Mouse (Mus musculus): Measurements from ENCODE around the gene Plpp7.

Plpp7 gene

GRCm38 (mm10) chr2:32095351-32096121 lies at the start of gene Plpp7:
Plpp7 (plus strand) TSS chr2:32095528.
- DNase-seq (ENCODE audit: low read depth, low spot score), result peak; percentile 84

GRCm38 (mm10) chr2:32046009-32046408 lies 49.3 kb upstream of the Plpp7 start:
- DNase-seq (ENCODE audit: low read depth, low spot score), result no peak

- no peak for DNase-seq (ENCODE audit: low read depth, low spot score)
These were observed 48.0 kb upstream of the Plpp7 start for GRCm38 (mm10) chr2:32047323-32047722.

DNA sequence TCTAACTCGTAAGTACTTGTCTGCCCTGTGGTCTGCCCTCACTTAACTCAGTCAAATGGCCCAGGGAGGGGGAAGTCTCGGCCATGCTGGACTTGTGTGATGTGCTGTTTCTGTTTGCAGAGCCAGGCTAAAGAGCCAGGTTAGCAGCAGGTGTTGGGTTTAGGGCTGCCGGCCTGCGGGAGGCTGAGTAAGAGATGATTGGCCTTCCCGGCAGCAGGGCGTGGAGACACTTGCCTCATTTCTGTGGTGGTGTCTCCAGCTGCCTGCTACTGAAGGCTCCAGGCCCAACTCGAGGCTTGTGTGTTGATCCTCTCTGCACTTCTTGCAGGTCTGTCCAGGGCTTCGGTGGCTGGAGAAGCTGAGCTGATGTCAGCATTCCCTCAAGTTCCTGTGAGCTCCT lies 43.5 kb upstream of the Plpp7 start:
- DNase-seq (ENCODE audit: low read depth, low spot score), result no peak

GRCm38 (mm10) chr2:32052418-32052817 lies 42.9 kb upstream of the Plpp7 start:
- no peak for DNase-seq (ENCODE audit: low read depth, low spot score)

DNA sequence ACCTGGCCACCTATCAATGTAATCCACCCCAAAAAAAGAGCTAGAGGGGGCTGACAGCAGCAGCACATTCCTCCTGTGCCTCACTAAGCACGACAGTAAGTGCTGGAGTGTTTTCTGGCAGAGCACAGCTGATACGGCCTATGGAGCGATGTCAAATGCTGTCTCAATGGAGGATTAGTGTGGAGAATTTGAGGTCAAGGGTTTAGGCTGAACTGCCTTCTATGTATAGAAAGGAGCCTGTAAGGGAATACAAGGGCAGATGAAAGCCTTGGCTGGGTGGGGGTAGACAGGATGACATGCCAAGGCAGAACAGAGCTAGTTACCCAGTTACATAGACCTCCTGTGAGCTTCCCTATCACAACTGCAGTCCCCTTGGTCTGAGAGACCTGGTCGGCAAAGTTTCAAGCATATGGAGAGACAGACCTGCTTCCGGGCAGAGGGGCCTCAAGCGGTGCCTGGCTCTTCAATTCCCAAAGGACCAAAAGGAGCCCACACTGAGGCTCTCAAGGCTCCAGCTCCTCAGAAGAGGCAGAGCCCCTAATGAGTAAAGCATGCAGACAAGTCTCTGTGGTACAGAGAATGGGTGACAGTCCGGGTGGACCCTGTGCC lies 39.9 kb upstream of the Plpp7 start:
- DNase-seq (ENCODE audit: low read depth, low spot score), result no peak

- DNase-seq (ENCODE audit: low read depth, low spot score), result no peak
These were observed 38.8 kb upstream of the Plpp7 start for GRCm38 (mm10) chr2:32056524-32056923.

GRCm38 (mm10) chr2:32057360-32057759 lies 38.0 kb upstream of the Plpp7 start:
- DNase-seq (ENCODE audit: low read depth, low spot score), result no peak

DNA sequence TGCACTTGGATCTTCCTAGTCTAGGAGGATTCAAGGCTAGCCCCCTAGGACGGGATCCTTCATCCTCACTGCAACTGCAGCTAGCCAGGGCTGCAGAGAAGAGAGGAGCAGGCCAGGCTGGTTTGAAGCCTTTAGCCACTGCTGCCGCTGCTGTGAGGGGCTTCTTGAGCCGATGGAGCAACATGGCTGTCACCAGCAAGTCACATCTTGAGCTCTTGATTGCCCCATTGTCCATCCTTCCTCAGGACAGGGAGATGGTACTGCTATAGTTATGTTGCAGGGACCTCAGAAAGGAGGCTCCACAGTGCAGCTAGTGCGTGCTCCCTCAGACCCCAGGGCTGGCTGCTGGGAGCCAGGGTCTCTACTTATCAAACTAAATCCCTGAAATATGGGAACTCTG lies 37.5 kb upstream of the Plpp7 start:
- DNase-seq (ENCODE audit: low read depth, low spot score), result no peak

- no peak for DNase-seq (ENCODE audit: low read depth, low spot score)
These were observed 37.1 kb upstream of the Plpp7 start for GRCm38 (mm10) chr2:32058241-32058640.

DNA sequence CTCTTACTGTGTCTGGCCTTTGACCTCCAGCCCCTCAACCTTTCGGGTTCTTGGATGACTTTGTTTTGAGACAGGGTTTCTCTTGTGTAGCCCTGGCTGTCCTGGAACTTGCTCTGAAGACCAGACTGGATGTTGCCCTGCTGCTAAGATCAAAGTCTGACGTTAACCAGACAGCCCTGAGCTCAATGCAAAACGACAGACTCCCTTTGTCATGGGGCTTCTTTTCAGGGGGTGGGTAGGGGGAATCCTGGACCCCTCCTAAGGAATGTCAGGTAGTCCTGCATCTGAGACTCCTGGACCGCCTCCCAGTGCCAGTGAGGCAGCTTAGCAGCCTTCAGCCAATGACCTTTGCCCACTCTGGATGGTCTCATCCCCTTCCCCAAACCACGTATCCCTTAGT lies 36.6 kb upstream of the Plpp7 start:
- DNase-seq (ENCODE audit: low read depth, low spot score), result no peak

- no peak for DNase-seq (ENCODE audit: low read depth, low spot score)
These were observed 35.7 kb upstream of the Plpp7 start for GRCm38 (mm10) chr2:32059613-32060012.

GRCm38 (mm10) chr2:32060228-32060805 lies 35.0 kb upstream of the Plpp7 start:
- no peak for DNase-seq (ENCODE audit: low read depth, low spot score)

GRCm38 (mm10) chr2:32061189-32061588 lies 34.1 kb upstream of the Plpp7 start:
- DNase-seq (ENCODE audit: low read depth, low spot score), result no peak

GRCm38 (mm10) chr2:32061722-32062505 lies 33.4 kb upstream of the Plpp7 start:
- DNase-seq (ENCODE audit: low read depth, low spot score), result no peak

GRCm38 (mm10) chr2:32062626-32063410 lies 32.5 kb upstream of the Plpp7 start:
- no peak for DNase-seq (ENCODE audit: low read depth, low spot score)

DNA sequence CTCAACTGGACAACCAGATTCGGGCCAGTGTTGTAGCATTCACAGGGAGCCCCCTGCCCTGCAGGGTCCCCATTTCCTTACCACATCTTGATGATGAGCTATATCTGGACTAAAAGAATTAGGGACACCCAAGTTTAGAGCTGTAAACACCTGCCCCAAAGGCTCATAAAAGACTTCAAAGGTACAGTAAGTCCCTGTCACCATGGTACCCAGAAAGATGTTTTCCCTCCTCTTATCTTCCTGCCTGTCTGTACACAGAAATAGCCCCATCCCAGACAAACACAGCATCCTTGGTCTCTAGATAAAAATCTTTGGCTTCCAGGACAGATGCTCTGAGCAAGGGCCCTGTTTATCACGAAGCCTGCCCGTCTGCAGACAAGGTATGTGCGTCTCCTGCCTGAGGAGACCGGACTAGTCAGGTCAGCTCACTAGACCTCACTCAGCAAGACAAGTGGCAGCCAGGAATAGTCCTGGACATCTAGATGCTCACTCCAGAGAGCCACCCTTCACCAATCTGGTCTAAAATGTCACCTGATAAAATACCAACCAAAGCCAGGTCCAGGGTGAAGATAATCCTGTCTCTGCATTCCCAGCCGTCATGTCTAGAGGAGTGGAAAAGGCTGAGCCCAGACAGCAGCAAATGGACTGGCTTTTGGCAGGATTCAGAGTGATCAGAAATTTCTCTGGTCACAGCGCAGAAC lies 31.7 kb upstream of the Plpp7 start:
- no peak for DNase-seq (ENCODE audit: low read depth, low spot score)

DNA sequence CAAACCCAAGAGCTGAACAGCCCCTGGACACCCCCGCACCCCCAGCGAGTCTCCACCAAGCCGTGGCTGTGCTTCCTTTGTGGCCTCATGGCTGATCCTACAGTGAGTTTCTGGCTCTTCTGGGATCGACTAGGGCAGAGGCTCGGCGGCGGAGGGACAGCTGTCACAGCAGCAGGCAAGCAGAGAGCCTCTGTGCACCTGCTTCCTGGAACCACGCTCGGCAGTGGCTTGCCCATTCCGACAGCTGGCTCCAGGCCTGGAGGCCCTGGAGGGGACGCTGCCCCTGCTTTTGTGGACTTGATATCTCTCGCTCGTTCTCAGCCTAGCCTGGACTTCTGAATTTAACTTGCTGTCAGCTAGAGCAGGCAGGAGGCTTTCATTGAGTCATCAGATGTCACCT lies 30.4 kb upstream of the Plpp7 start:
- DNase-seq (ENCODE audit: low read depth, low spot score), result no peak

DNA sequence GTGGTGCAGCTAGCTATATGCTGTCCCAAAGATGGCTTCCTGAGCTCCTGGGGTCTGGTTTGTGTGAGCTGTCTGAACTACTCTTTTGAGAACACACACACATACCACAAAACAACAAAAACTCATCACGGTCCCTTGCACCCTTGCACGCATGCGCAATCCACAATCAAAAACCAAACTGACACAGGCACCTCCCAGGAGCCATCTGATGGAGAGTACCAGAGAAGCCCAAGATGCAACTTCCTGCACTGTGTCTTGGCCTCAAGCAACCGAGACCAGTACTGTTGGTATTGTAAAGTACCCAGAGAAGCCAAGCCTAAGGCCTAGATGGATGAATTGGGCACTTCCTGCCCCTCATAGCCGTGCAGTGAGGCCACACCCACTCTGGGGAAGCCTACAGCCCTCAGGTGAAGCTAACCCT lies 29.9 kb upstream of the Plpp7 start:
- DNase-seq (ENCODE audit: low read depth, low spot score), result no peak

DNA sequence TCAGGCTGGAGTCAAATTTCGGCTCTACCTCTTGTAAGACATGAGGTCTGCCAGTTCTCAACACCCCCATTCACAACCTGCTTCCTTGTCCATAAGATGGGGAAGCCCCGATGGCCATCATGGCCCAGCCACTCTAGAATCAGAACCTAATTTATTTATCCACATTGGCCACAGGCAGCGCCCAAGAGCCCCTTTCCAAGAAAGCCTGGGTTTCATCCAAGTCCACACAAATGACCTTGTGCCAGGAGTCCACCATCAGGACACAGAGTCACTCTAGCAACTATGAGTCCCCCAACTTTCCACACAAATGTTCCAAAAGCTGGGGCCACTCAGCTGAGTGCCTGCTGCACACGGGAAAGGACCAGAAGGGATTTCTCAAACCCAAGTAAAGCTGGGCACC lies 29.3 kb upstream of the Plpp7 start:
- no peak for DNase-seq (ENCODE audit: low read depth, low spot score)
